Mouse (Mus musculus) limb, embryonic 13.5 days (tissue): ENCODE data around the gene Apoc2. TPM values are rescaled to one million over a fixed set of nuclear protein-coding genes. Genes with fewer than 3 reads are reported as not detected.

Experiments used
- ATAC-seq: fragments of 200-750 bp; cut with Nextera tagmentation; 2 replicates; pipeline ENCODE4 v1.8.0; 2017; ENCODE audit warnings: low read depth, moderate number of reproducible peaks, moderate TSS enrichment; ENCODE audit not compliant: low FRiP score
- H3K27ac ChIP-seq: fragments of 300-500 bp; sonication (generic); 2 replicates; pipeline ENCODE4 v1.5.1; 2015; ENCODE audit warnings: inconsistent platforms, mild to moderate bottlenecking, moderate library complexity
- H3K27me3 ChIP-seq: fragments of 300-500 bp; sonication (generic); 2 replicates; pipeline ENCODE4 v1.6.1; 2015; ENCODE audit warnings: mild to moderate bottlenecking, inconsistent platforms
- H3K36me3 ChIP-seq: fragments of 300-500 bp; sonication (generic); 2 replicates; pipeline ENCODE4 v1.6.1; 2015; ENCODE audit warnings: inconsistent platforms, mild to moderate bottlenecking, moderate library complexity
- H3K4me1 ChIP-seq: fragments of 300-500 bp; sonication (generic); 2 replicates; pipeline ENCODE4 v1.6.1; 2015; ENCODE audit warnings: inconsistent platforms
- H3K4me2 ChIP-seq: fragments of 300-500 bp; sonication (generic); replicated peaks from 2 replicates; pipeline ENCODE4 v1.6.1; 2015; ENCODE audit warnings: inconsistent platforms, mild to moderate bottlenecking, moderate library complexity
- H3K4me3 ChIP-seq: fragments of 300-500 bp; sonication (generic); 2 replicates; pipeline ENCODE4 v1.5.1; 2015; ENCODE audit warnings: moderate library complexity, mild to moderate bottlenecking, inconsistent platforms
- H3K9ac ChIP-seq: fragments of 300-500 bp; sonication (generic); 2 replicates; pipeline ENCODE4 v1.6.1; 2015; ENCODE audit warnings: mild to moderate bottlenecking, inconsistent platforms
- H3K9me3 ChIP-seq: fragments of 300-500 bp; sonication (generic); 2 replicates; pipeline ENCODE4 v1.6.1; 2016; ENCODE audit warnings: inconsistent platforms
- WGBS: fragments of 180-500 bp; shearing (Covaris S2); methylation state at CpG from one replicate; pipeline ENCODE4 v1.1.7; 2015; 5-methylcytosine and 5-hydroxymethylcytosine counted together
- polyA plus RNA-seq: library from polyadenylated mRNA; unstranded; fragments of >200 nt; fragmentation: Nextera tagmentation; extraction: Ambion mirVana; gene quantifications from 2 replicates; pipeline ENCODE4 v1.2.1, GENCODE M21; 2015

Apoc2 gene
- polyA plus RNA-seq, 1 experiment from 2014 or later = 1.1 TPM

GRCm38 (mm10) chr7:19633855-19634254 lies 43.9 kb downstream of the Apoc2 start:
- Histone ChIP-seq H3K4me1 (no peaks in the 10 kb centered on the region), H3K27ac (no peak overlapping the region), H3K4me3 (no peak overlapping the region), H3K27me3 (no peaks in the 10 kb centered on the region), H3K4me2 (no peak overlapping the region), H3K9me3 (no peaks in the 10 kb centered on the region), H3K9ac (no peak overlapping the region), H3K36me3 (peaks cover 71% of the 10 kb centered on the region)
- WGBS = 95% methylated on average over 15 of the region's 15 CpGs
- ATAC-seq = no peak

GRCm38 (mm10) chr7:19633197-19633596 lies 44.5 kb downstream of the Apoc2 start:
- H3K27ac ChIP-seq = no peak overlapping the region
- no peaks in the 10 kb centered on the region for H3K4me1 ChIP-seq
- peaks cover 65% of the 10 kb centered on the region for H3K36me3 ChIP-seq
- no peak overlapping the region for H3K9ac ChIP-seq
- ATAC-seq = no peak
- 88% methylated on average over 17 of the region's 17 CpGs for WGBS
- no peaks in the 10 kb centered on the region for H3K27me3 ChIP-seq
- H3K4me2 ChIP-seq = no peak overlapping the region
- H3K4me3 ChIP-seq = no peak overlapping the region
- H3K9me3 ChIP-seq = no peaks in the 10 kb centered on the region

GRCm38 (mm10) chr7:19632720-19633119 lies 45.0 kb downstream of the Apoc2 start:
- no peak overlapping the region for H3K9ac ChIP-seq
- no peaks in the 10 kb centered on the region for H3K27me3 ChIP-seq
- no peak overlapping the region for H3K4me2 ChIP-seq
- peaks cover 60% of the 10 kb centered on the region for H3K36me3 ChIP-seq
- no peak overlapping the region for H3K4me3 ChIP-seq
- H3K9me3 ChIP-seq = no peaks in the 10 kb centered on the region
- ATAC-seq = no peak
- H3K4me1 ChIP-seq = no peaks in the 10 kb centered on the region
- no peak overlapping the region for H3K27ac ChIP-seq

GRCm38 (mm10) chr7:19632275-19632674 lies 45.5 kb downstream of the Apoc2 start:
- ATAC-seq = no peak
- Histone ChIP-seq H3K4me1 (no peaks in the 10 kb centered on the region), H3K36me3 (peaks cover 55% of the 10 kb centered on the region)

GRCm38 (mm10) chr7:19629361-19629734 lies 48.4 kb downstream of the Apoc2 start, which contains the start of gene Relb:
Relb (minus strand) TSS chr7:19629438.
- WGBS = under 1% methylated on average over 38 of the region's 41 CpGs
- no peaks in the 10 kb centered on the region for H3K9me3 ChIP-seq
- ATAC-seq = peak; percentile 71; the same call in 1 of the 2 replicates

More at GRCm38 (mm10) chr7:19632275-19632674, 45.5 kb downstream of the Apoc2 start:
- Histone ChIP-seq H3K9me3 (no peaks in the 10 kb centered on the region), H3K4me2 (no peak overlapping the region), H3K9ac (no peak overlapping the region), H3K4me3 (no peak overlapping the region), H3K27me3 (no peaks in the 10 kb centered on the region), H3K27ac (no peak overlapping the region)

GRCm38 (mm10) chr7:19628536-19629360 lies 49.0 kb downstream of the Apoc2 start:
- H3K27me3 ChIP-seq = no peaks in the 10 kb centered on the region
- H3K4me2 ChIP-seq = peak overlapping the region; percentile 91
- H3K36me3 ChIP-seq = peaks cover 20% of the 10 kb centered on the region
- H3K4me1 ChIP-seq = no peaks in the 10 kb centered on the region
- H3K4me3 ChIP-seq = peak overlapping the region; percentile 81
- no peaks in the 10 kb centered on the region for H3K9me3 ChIP-seq
- H3K9ac ChIP-seq = peak overlapping the region; percentile 70
- 2% methylated on average over 57 of the region's 57 CpGs for WGBS
- peak overlapping the region; percentile 87 for H3K27ac ChIP-seq
- ATAC-seq = peak; percentile 89

More at GRCm38 (mm10) chr7:19629361-19629734, 48.4 kb downstream of the Apoc2 start, which contains the start of gene Relb:
- Histone ChIP-seq H3K27me3 (no peaks in the 10 kb centered on the region), H3K9ac (peak within 1 kb of the TSS; percentile 70), H3K4me2 (peak within 1 kb of the TSS; percentile 91), H3K4me1 (no peaks in the 10 kb centered on the region), H3K27ac (peak within 1 kb of the TSS; percentile 87), H3K4me3 (peak within 1 kb of the TSS; percentile 81), H3K36me3 (peaks cover 26% of the 10 kb centered on the region)

GRCm38 (mm10) chr7:19628192-19628535 lies 49.6 kb downstream of the Apoc2 start:
- H3K9me3 ChIP-seq = no peaks in the 10 kb centered on the region
- no peak overlapping the region for H3K9ac ChIP-seq
- peak; percentile 5; the same call in 1 of the 2 replicates for ATAC-seq
- H3K4me2 ChIP-seq = peak overlapping the region; percentile 91
- no peaks in the 10 kb centered on the region for H3K4me1 ChIP-seq
- 12% methylated on average over 17 of the region's 17 CpGs for WGBS
- H3K4me3 ChIP-seq = peak overlapping the region; percentile 81
- no peaks in the 10 kb centered on the region for H3K27me3 ChIP-seq
- peak overlapping the region; percentile 33; the same call in 1 of the 2 replicates for H3K27ac ChIP-seq
- peaks cover 14% of the 10 kb centered on the region for H3K36me3 ChIP-seq

- Histone ChIP-seq H3K27me3 (no peaks in the 10 kb centered on the region), H3K36me3 (peaks cover 10% of the 10 kb centered on the region), H3K4me1 (no peaks in the 10 kb centered on the region), H3K4me2 (peak overlapping the region; percentile 91), H3K9me3 (no peaks in the 10 kb centered on the region), H3K4me3 (peak overlapping the region; percentile 81), H3K27ac (no peak overlapping the region), H3K9ac (no peak overlapping the region)
- WGBS = 61% methylated on average over 3 of the region's 3 CpGs
- no peak for ATAC-seq
Observed at GRCm38 (mm10) chr7:19627721-19628120, 50.0 kb downstream of the Apoc2 start.

GRCm38 (mm10) chr7:19623433-19623832 lies 54.3 kb downstream of the Apoc2 start:
- no peaks in the 10 kb centered on the region for H3K9me3 ChIP-seq
- no peak overlapping the region for H3K27ac ChIP-seq
- 72% methylated on average over 2 of the region's 2 CpGs for WGBS
- peaks cover 5% of the 10 kb centered on the region; the same call in 1 of the 2 replicates for H3K4me1 ChIP-seq
- no peak overlapping the region for H3K9ac ChIP-seq
- H3K27me3 ChIP-seq = peaks cover 19% of the 10 kb centered on the region
- ATAC-seq = no peak
- no peaks in the 10 kb centered on the region for H3K36me3 ChIP-seq
- no peak overlapping the region for H3K4me2 ChIP-seq
- H3K4me3 ChIP-seq = no peak overlapping the region

GRCm38 (mm10) chr7:19622241-19622640 lies 55.5 kb downstream of the Apoc2 start:
- Histone ChIP-seq H3K9ac (no peak overlapping the region), H3K4me3 (no peak overlapping the region), H3K36me3 (0 out of 2 replicates have a peak, but pooled peaks cover 3% of the 10 kb centered on the region), H3K4me1 (peaks cover 5% of the 10 kb centered on the region; the same call in 1 of the 2 replicates), H3K27ac (no peak overlapping the region), H3K27me3 (peaks cover 19% of the 10 kb centered on the region), H3K4me2 (no peak overlapping the region), H3K9me3 (no peaks in the 10 kb centered on the region)
- WGBS = 26% methylated on average over 6 of the region's 6 CpGs
- no peak for ATAC-seq
